Mouse (Mus musculus): ENCODE measurements around the gene Nectin4.

The Nectin4 gene

GRCm38 (mm10) chr1:171412001-171412441, 42.1 kb downstream of the Nectin4 start:
- no peak for DNase-seq (ENCODE audit: low spot score in 2 of 2)

- DNase-seq (ENCODE audit: low spot score in 2 of 2): no peak
Measured at GRCm38 (mm10) chr1:171412446-171412845, 42.5 kb downstream of the Nectin4 start.

- no peak for DNase-seq (ENCODE audit: low spot score in 2 of 2)
Measured at GRCm38 (mm10) chr1:171413608-171414007, 43.7 kb downstream of the Nectin4 start.

GRCm38 (mm10) chr1:171418660-171419059, 48.8 kb downstream of the Nectin4 start, which contains the start of gene Tstd1:
TSS of gene Tstd1 (plus strand) at chr1:171418872.
- no peak for DNase-seq (ENCODE audit: low spot score in 2 of 2)

GRCm38 (mm10) chr1:171419291-171419882, 49.5 kb downstream of the Nectin4 start:
- DNase-seq (ENCODE audit: low spot score in 2 of 2): no peak

GRCm38 (mm10) chr1:171419905-171420304, 50.0 kb downstream of the Nectin4 start:
- DNase-seq (ENCODE audit: low spot score in 2 of 2): no peak

- no peak for DNase-seq (ENCODE audit: low spot score in 2 of 2)
Measured at GRCm38 (mm10) chr1:171422504-171423095, 52.7 kb downstream of the Nectin4 start.

GRCm38 (mm10) chr1:171424638-171425037, 54.7 kb downstream of the Nectin4 start:
- DNase-seq (ENCODE audit: low spot score in 2 of 2): no peak

- no peak for DNase-seq (ENCODE audit: low spot score in 2 of 2)
Measured at GRCm38 (mm10) chr1:171425126-171425525, 55.2 kb downstream of the Nectin4 start.

GRCm38 (mm10) chr1:171432158-171432557, 62.3 kb downstream of the Nectin4 start:
- DNase-seq (ENCODE audit: low spot score in 2 of 2): no peak

GRCm38 (mm10) chr1:171435288-171435814, 65.5 kb downstream of the Nectin4 start:
- no peak for DNase-seq (ENCODE audit: low spot score in 2 of 2)

- DNase-seq (ENCODE audit: low spot score in 2 of 2): no peak
Measured at GRCm38 (mm10) chr1:171435974-171436373, 66.1 kb downstream of the Nectin4 start.

- no peak for DNase-seq (ENCODE audit: low spot score in 2 of 2)
Measured at GRCm38 (mm10) chr1:171437264-171438013, 67.5 kb downstream of the Nectin4 start, which contains the start of gene F11r. TSS of gene F11r (plus strand) at chr1:171437535.
